Mouse (Mus musculus) megakaryocyte, embryonic 14.5 days (primary cell): ENCODE measurements around the gene Fbxw4. TPM values are rescaled to one million over a fixed set of nuclear protein-coding genes. Genes with fewer than 3 reads are reported as not detected.
"Not testable (repeated sequence)": the region's sequence is repeated elsewhere in the genome, so short reads cannot be mapped to it uniquely, and the experiment has no call there.

Experiments used
- H3K27me3 ChIP-seq: replicated peaks from 2 replicates; pipeline ENCODE3; 2012; ENCODE audit warnings: inconsistent platforms
- H3K36me3 ChIP-seq: replicated peaks from 2 replicates; pipeline ENCODE3; 2012; ENCODE audit warnings: low read length, inconsistent platforms, mixed read lengths
- H3K4me1 ChIP-seq: 2 replicates; pipeline ENCODE4 v1.6.1; 2012; ENCODE audit warnings: inconsistent platforms
- H3K4me3 ChIP-seq: replicated peaks from 2 replicates; pipeline ENCODE3; 2012; ENCODE audit warnings: moderate library complexity, mild to moderate bottlenecking, inconsistent platforms
- H3K9me3 ChIP-seq: 2 replicates; pipeline ENCODE4 v1.6.1; 2012; ENCODE audit warnings: inconsistent platforms
- FLI1 ChIP-seq: IDR thresholded peaks from 2 replicates; pipeline ENCODE4 v1.6.1; 2012; ENCODE audit warnings: low read length, inconsistent platforms, mixed read lengths
- GATA1 ChIP-seq: IDR thresholded peaks from 3 replicates; pipeline ENCODE4 v1.6.1; 2012; ENCODE audit warnings: mixed read lengths, low read length, inconsistent platforms, borderline replicate concordance
- polyA plus RNA-seq: library from polyadenylated mRNA; stranded (reverse); fragments of >175 nt; gene quantifications from 2 replicates; pipeline ENCODE4 v1.2.3, GENCODE M21; 2012; ENCODE audit warnings: low replicate concordance; ENCODE audit not compliant: insufficient read depth

Fbxw4 gene
- polyA plus RNA-seq, 1 experiment, result 14.3 TPM

DNA sequence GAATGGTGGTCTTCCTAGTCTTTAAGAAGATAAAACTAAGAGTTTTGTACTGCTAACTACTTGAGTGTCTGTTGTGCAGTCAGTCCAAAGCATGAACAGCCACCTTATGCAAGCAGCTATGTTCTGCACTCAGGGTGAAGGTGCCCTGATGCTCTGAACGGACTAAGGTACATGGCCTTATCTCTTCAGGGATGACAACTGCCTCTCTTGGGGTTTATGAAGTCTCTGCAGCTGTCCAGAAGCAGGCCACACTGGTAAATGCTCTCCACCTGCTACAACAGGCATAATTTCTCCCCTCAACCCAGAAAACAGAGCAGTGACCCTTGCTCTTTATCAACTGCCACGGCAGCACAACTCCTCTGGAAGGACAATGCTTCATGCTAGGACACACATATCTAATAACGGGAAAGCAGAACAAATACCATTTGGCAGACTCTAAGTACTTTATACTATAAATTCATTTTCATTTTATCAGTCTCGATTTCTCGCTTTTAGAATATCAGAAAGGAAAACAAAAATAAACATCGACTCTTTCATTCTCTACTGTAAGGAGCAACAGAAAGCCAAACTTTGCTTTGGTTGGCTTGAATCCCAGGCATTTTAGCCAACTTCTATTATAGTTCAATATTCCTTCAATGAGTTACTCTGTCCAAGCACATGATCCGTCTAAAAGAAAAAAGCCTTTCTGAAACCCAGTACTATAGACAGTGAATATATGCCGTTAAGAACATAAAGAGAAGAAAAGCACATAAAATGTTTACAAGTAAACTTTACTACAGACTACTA, 3.1 kb downstream of the Fbxw4 start:
- TF ChIP-seq FLI1 (no peak), GATA1 (no peak)
- Histone ChIP-seq H3K9me3 (no peaks in the 10 kb centered on the region), H3K4me3 (no peak overlapping the region), H3K4me1 (peaks cover 48% of the 10 kb centered on the region), H3K27me3 (no peaks in the 10 kb centered on the region), H3K36me3 (peaks cover 12% of the 10 kb centered on the region)

DNA sequence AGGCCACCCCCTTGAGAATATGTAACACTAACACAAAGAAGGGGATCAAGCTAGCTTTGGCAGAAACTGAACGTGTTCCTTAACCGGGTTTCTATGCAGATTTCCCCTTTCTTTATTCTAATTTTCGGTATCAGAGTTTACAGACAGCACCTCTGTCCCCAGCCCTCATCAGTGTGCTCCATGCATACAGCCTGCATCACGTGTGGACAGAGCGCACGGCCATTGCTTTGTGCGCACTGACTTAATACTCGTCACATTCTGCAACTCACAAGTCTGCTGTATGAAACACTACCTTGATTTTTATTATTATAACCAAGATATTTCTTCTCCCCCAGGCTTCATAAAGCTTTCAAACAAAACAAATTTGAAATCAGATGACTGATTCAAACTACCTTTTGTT, 4.2 kb downstream of the Fbxw4 start:
- Histone ChIP-seq H3K9me3 (no peaks in the 10 kb centered on the region), H3K27me3 (no peaks in the 10 kb centered on the region), H3K4me3 (peak overlapping the region; percentile 53), H3K4me1 (peaks cover 52% of the 10 kb centered on the region), H3K36me3 (peaks cover 12% of the 10 kb centered on the region)
- TF ChIP-seq FLI1 (no peak), GATA1 (no peak)

DNA sequence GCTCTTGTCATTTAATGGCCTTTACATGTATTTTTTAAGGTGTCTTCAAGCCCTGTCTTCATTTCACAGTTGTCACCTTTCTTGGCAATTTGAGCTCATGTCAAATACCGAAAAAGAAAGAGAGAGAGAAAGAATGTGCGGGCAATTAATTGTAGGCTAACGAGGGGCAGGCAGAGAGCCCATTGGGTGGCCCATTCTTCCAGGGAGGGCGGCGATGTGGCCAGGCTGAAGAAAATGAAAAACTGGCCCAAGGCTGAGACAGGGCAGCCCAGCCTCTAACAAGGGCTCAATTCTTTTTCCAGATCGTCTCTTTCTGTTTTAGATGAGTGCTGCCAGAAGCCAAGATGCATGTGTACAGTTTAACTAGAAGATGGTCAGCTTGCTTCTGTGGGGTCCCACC, 6.1 kb downstream of the Fbxw4 start:
- H3K4me1 ChIP-seq, result peaks cover 42% of the 10 kb centered on the region
- no peaks in the 10 kb centered on the region for H3K9me3 ChIP-seq
- no peaks in the 10 kb centered on the region for H3K27me3 ChIP-seq
- TF ChIP-seq FLI1 (no peak), GATA1 (no peak)
- H3K36me3 ChIP-seq, result peaks cover 12% of the 10 kb centered on the region
- H3K4me3 ChIP-seq, result no peak overlapping the region

GRCm38 (mm10) chr19:45652286-45652988, 7.7 kb downstream of the Fbxw4 start:
- TF ChIP-seq GATA1 (no peak), FLI1 (no peak)
- H3K36me3 ChIP-seq, result peaks cover 12% of the 10 kb centered on the region
- H3K27me3 ChIP-seq, result no peaks in the 10 kb centered on the region
- H3K9me3 ChIP-seq, result no peaks in the 10 kb centered on the region
- H3K4me3 ChIP-seq, result peak overlapping the region; percentile 6
- H3K4me1 ChIP-seq, result peaks cover 39% of the 10 kb centered on the region

DNA sequence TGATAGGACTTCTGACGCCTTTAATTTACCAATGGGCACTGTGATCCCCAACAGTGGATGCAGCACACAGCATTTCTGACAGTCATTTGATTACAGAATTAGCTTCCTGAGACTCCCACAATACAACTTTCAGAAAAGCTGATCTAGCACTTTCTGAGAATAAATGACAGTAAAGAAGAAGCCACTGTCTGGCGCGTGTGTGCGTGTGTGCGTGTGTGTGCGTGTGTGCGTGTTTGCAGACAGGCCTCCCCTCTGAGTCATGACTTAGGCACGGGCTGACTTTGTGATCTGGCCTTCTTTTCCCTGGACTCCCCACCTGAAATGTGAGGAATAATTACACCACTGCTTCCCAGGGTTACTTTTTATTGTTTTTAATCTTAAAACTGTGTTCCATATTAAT, 8.6 kb downstream of the Fbxw4 start:
- TF ChIP-seq GATA1, result no peak
- TF ChIP-seq FLI1, result no peak
- H3K9me3 ChIP-seq, result no peaks in the 10 kb centered on the region
- peaks cover 11% of the 10 kb centered on the region for H3K36me3 ChIP-seq
- H3K4me3 ChIP-seq, result no peak overlapping the region
- no peaks in the 10 kb centered on the region for H3K27me3 ChIP-seq
- H3K4me1 ChIP-seq, result peaks cover 32% of the 10 kb centered on the region

GRCm38 (mm10) chr19:45649776-45650175, 10.3 kb downstream of the Fbxw4 start:
- TF ChIP-seq FLI1 (no peak), GATA1 (no peak)
- Histone ChIP-seq H3K9me3 (no peaks in the 10 kb centered on the region), H3K4me1 (peaks cover 22% of the 10 kb centered on the region), H3K4me3 (no peak overlapping the region), H3K27me3 (no peaks in the 10 kb centered on the region), H3K36me3 (peaks cover 9% of the 10 kb centered on the region)

- not testable (repeated sequence) for H3K27me3 ChIP-seq, H3K9me3 ChIP-seq, H3K4me3 ChIP-seq, H3K36me3 ChIP-seq
- H3K4me1 ChIP-seq, result peaks cover 20% of the 10 kb centered on the region
Measured at GRCm38 (mm10) chr19:45648469-45648868, 11.6 kb downstream of the Fbxw4 start.

GRCm38 (mm10) chr19:45646866-45647265, 13.2 kb downstream of the Fbxw4 start:
- H3K27me3 ChIP-seq, result no peaks in the 10 kb centered on the region
- no peak for TF ChIP-seq GATA1
- no peak for TF ChIP-seq FLI1
- no peaks in the 10 kb centered on the region for H3K9me3 ChIP-seq
- no peak overlapping the region for H3K4me3 ChIP-seq
- no peaks in the 10 kb centered on the region for H3K36me3 ChIP-seq
- H3K4me1 ChIP-seq, result peaks cover 5% of the 10 kb centered on the region

DNA sequence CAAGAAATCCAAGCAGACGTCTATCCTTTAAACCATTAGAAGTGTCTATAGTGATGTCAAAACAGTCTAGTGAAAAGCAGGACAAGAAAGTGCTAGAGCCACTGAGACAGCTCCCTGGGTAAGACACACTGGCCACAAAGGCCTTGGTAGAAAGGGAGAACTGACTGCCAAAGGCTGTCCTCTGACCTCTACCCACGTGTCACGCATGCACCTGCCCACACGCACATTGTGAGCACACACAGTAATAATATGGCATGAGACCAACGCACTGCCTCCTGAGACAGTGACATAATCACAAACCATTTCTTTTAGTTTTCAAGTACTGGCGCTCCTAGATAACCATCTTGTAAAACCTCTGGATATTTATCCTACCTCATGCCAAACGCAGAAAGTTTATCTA, 19.4 kb downstream of the Fbxw4 start:
- Histone ChIP-seq H3K36me3 (peaks cover 32% of the 10 kb centered on the region), H3K9me3 (peaks cover 3% of the 10 kb centered on the region; the same call in 1 of the 2 replicates), H3K4me3 (no peak overlapping the region), H3K27me3 (no peaks in the 10 kb centered on the region), H3K4me1 (no peaks in the 10 kb centered on the region)
- TF ChIP-seq FLI1 (no peak), GATA1 (no peak)

- H3K4me1 ChIP-seq, result peaks cover 15% of the 10 kb centered on the region
- TF ChIP-seq GATA1 (no peak), FLI1 (no peak)
- H3K9me3 ChIP-seq, result peaks cover 3% of the 10 kb centered on the region; the same call in 1 of the 2 replicates
- H3K4me3 ChIP-seq, result no peak overlapping the region
- H3K27me3 ChIP-seq, result no peaks in the 10 kb centered on the region
- H3K36me3 ChIP-seq, result peaks cover 71% of the 10 kb centered on the region
Measured at GRCm38 (mm10) chr19:45635960-45636359, 24.2 kb downstream of the Fbxw4 start.
